Mouse (Mus musculus) ES-E14 (cell line): ENCODE results near the gene Hsd11b1. TPM values are rescaled to one million over a fixed set of nuclear protein-coding genes. Genes with fewer than 3 reads are reported as not detected.

Experiments used
- DNase-seq: peaks from one replicate; pipeline ENCODE4 v3.0.0-alpha.2; 2013; ENCODE audit warnings: low read depth, low spot score
- H3K27ac ChIP-seq: 2 replicates; pipeline ENCODE4 v1.5.1; 2012; ENCODE audit warnings: low read depth, mild to moderate bottlenecking, low read length, moderate library complexity, mixed read lengths; ENCODE audit not compliant: poor library complexity, insufficient read depth, severe bottlenecking
- H3K36me3 ChIP-seq: 2 replicates; pipeline ENCODE4 v1.6.1; 2012; ENCODE audit warnings: mild to moderate bottlenecking, low read length, moderate library complexity, mixed read lengths; ENCODE audit not compliant: control insufficient read depth, poor library complexity, insufficient read depth, severe bottlenecking
- H3K4me1 ChIP-seq, 2 experiments: fragments of 150-350 bp in 1 of 2; sonication (generic) in 1 of 2; 2 replicates each; pipeline ENCODE4 v1.6.1; 2012; ENCODE audit warnings: low read length in 2 of 2, mild to moderate bottlenecking in 1 of 2, mixed read lengths in 1 of 2; ENCODE audit not compliant: control insufficient read depth in 2 of 2, insufficient read depth in 2 of 2, poor library complexity in 1 of 2
- H3K4me3 ChIP-seq, 2 experiments: fragments of 150-350 bp in 1 of 2; sonication (generic) in 1 of 2; 2 replicates each; pipeline ENCODE4 v1.5.1; 2012; ENCODE audit warnings: low read length in 2 of 2, low read depth in 1 of 2, mild to moderate bottlenecking in 1 of 2, mixed read lengths in 1 of 2; ENCODE audit not compliant: insufficient read depth in 1 of 2, poor library complexity in 1 of 2, severe bottlenecking in 1 of 2
- H3K9ac ChIP-seq: 2 replicates; pipeline ENCODE4 v1.6.1; 2012; ENCODE audit warnings: low read depth, mild to moderate bottlenecking, low read length, mixed read lengths; ENCODE audit not compliant: poor library complexity, insufficient read depth, severe bottlenecking
- H3K9me3 ChIP-seq: fragments of 150-350 bp; sonication (generic); 2 replicates; pipeline ENCODE4 v1.6.1; 2012; ENCODE audit warnings: low read depth, mild to moderate bottlenecking, low read length; ENCODE audit not compliant: control insufficient read depth, insufficient read depth
- CHD2 ChIP-seq: IDR thresholded peaks from 2 replicates; pipeline ENCODE4 v1.6.1; 2014; ENCODE audit warnings: mild to moderate bottlenecking, low read depth, low read length, inconsistent platforms
- HCFC1 ChIP-seq: IDR thresholded peaks from 2 replicates; pipeline ENCODE4 v1.6.1; 2012; ENCODE audit warnings: low read length, inconsistent platforms, borderline replicate concordance; ENCODE audit not compliant: insufficient read depth
- MAFK ChIP-seq: IDR thresholded peaks from 2 replicates; pipeline ENCODE4 v1.6.1; 2014; ENCODE audit warnings: mild to moderate bottlenecking, low read depth, low read length, inconsistent platforms; ENCODE audit not compliant: insufficient read depth
- ZC3H11A ChIP-seq: IDR thresholded peaks from 2 replicates; pipeline ENCODE4 v1.6.1; 2012; ENCODE audit warnings: low read depth, mild to moderate bottlenecking, inconsistent platforms, low read length, borderline replicate concordance
- ZNF384 ChIP-seq: IDR thresholded peaks from 2 replicates; pipeline ENCODE4 v1.6.1; 2012; ENCODE audit warnings: low read depth, low read length, inconsistent platforms
- in situ Hi-C, 2 experiments: fragments of 600-800 bp; cut with MboI; formaldehyde crosslinking; loops; one replicate each; pipeline ENCODE4 v1.15.1; 2025; ENCODE audit warnings: low sequenced_read_pairs in 2 of 2, inconsistent platforms in 1 of 2; ENCODE audit not compliant: unreplicated experiment in 2 of 2
- total RNA-seq: library from RNA; depleted of rRNA; stranded (reverse); fragments of 300-350 nt; gene quantifications from 2 replicates; pipeline ENCODE4 v1.2.3, GENCODE M21; 2012; rRNA removed

The Hsd11b1 gene
- total RNA-seq, 1 experiment = 0.18 TPM

- in situ Hi-C loops = no loop called here
- Histone ChIP-seq H3K4me3 (peak overlapping the region; percentile 76 to 98), H3K9me3 (no peaks in the 10 kb centered on the region), H3K9ac (peak overlapping the region; percentile 73), H3K4me1 (peaks cover 0 to 2% of the 10 kb centered on the region in 2 experiments; a peak in 2 of 4 replicates), H3K27ac (no peak overlapping the region), H3K36me3 (no peaks in the 10 kb centered on the region)
- TF ChIP-seq HCFC1 (no peak), MAFK (no peak), CHD2 (no peak), ZC3H11A (no peak), ZNF384 (no peak)
- no peak for DNase-seq
These were observed 90.1 kb downstream of the Hsd11b1 start for GRCm38 (mm10) chr1:193173810-193174129.

DNA sequence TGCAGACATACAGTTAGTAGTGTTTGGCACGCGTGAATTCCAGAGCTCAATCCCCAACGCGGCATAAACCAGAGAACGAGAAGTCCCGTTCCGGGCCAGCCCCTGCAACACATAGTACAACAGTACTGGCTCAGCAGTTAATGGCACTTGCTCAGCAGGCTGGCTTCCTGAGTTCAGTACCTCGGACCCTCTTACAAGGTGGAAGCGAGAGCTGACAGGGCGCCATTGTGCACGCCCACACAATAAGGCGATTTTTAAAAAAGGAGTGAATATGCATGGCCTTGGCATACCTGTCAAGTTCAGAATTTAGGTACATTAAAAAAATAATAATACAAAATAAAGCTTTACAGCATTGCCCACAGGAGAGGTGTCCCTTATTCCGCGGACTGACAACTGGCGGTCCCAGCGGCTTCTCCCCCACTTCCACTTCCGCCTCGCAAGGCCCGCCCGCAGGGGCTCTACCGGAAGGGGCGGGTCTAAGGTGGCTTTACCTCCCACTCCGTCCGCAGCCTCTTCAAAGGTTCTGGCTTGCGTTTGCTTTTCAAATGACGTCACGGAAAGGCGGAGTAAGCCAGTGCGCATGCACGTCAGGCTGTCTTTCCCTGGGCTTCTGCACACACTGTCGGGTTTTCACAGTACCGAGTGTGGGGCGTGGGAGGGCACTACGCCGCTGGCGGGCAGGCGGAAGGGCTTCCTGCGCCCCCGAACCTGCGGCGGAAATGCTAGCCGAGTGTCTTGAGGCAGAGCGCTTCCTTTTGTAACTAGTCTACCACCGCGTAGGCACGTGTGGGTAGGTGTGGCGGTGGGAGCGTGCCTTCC, 90.7 kb downstream of the Hsd11b1 start:
- DNase-seq = peak; percentile 99
- TF ChIP-seq HCFC1 = no peak; the same call in 1 of the 2 replicates
- in situ Hi-C loops = no loop called here
- Histone ChIP-seq H3K9me3 (no peaks in the 10 kb centered on the region), H3K4me1 (peaks cover 0 to 2% of the 10 kb centered on the region in 2 experiments; a peak in 2 of 4 replicates), H3K36me3 (no peaks in the 10 kb centered on the region), H3K9ac (peak overlapping the region; percentile 96), H3K27ac (no peak overlapping the region), H3K4me3 (peak overlapping the region; percentile 93 to 98)

Other genes starting within 250 kb of the Hsd11b1 start
- 8.5 and 15.1 TPM in 2 replicates for gene Syt14, start 228.3 kb downstream of the Hsd11b1 start, total RNA-seq
- gene Diexf, start 133.8 kb downstream of the Hsd11b1 start, total RNA-seq = 25.6 and 28.2 TPM in 2 replicates
- 3.6 and 4.8 TPM in 2 replicates for gene Irf6, start 111.0 kb downstream of the Hsd11b1 start, total RNA-seq
- gene A130010J15Rik, start 96.0 kb downstream of the Hsd11b1 start, total RNA-seq = 5.7 and 7.6 TPM in 2 replicates
- 0.21 and 0.67 TPM in 2 replicates for gene Traf3ip3, start 62.4 kb downstream of the Hsd11b1 start, total RNA-seq
- gene Lamb3, start 56.4 kb downstream of the Hsd11b1 start, total RNA-seq = 2.9 and 3.5 TPM in 2 replicates
- gene G0s2, start 9.1 kb upstream of the Hsd11b1 start, total RNA-seq = 4.8 and 7.3 TPM in 2 replicates
- not detected in 2 replicates for gene Camk1g, start 106.2 kb upstream of the Hsd11b1 start, total RNA-seq